Mouse (Mus musculus) liver, postnatal 0 days (tissue): ENCODE results near the gene Lrrc75a.

Experiments
- CTCF ChIP-seq: sonication (generic); IDR thresholded peaks from 2 replicates; pipeline ENCODE4 v1.5.1; 2016; ENCODE audit warnings: antibody characterized with exemption, low read depth
- EP300 ChIP-seq: IDR thresholded peaks from 2 replicates; pipeline ENCODE4 v1.6.1; 2016; ENCODE audit warnings: antibody characterized with exemption, low read depth, mild to moderate bottlenecking

DNA sequence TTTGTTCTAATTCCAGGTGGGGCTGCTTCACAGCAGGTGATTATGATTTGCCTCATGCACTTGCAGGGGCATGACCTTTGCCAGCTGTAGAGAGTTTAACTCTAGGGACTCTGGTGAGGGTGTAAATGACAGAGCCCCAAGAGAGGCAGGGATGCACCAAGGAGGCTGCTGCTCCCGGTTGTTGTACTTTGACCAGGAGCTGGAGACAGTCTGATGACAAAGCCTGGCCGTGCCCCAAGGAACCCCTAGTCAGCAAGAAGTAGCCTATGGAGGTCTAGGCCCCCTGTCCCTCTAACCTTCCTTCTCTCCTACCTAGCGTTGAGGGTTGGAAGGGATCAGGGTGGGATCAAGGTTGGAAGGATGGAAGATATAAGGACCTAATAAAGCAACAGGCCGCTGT is 32.9 kb downstream of the Lrrc75a start:
- TF ChIP-seq CTCF (no peak), EP300 (no peak)
